In the genomic region with DNA sequence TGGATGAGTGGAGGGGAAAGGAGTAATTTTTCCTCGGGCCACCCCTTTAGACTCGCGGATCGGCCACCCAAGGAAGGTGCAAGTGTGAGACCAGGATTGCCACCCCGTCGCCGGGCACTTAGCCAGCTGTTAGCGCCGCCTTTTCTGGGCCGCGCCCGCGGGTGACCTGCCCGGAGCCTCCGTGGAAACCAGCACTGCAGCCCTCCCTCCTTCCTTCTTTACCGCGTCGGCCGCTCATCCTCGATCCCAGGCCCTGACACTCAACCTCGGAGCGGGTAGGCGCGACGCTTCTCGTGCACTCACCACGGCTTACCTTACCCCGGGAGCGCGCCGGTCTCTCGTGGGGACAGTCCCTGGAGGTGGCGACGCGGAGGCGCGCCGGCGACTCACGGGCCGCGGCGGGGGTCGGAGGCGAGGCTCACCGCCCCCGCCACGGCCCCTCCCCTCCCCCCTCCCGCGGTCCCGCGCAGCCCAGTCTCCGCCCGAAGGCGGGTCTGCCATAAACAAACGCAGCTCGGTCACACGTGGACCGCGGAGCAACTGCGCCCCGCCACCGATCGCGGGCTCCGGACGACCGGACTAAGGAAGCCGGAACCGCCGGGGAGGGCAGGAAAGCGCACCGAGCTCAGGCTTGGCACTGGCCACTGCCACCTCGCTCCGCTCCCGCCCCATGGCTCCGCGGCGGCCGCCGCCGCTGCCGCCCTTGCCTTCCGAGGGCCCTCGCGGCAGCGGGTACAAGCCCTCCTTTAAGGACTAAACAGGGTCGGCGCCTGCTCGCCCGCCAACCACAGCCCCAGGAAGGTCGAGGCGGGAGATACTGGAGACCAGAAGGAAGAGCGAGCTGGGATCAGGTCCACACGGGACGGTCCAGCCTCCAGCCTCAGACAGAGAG, we compare ENCODE assay signal across 8 mouse cellular contexts. TPM values are rescaled to one million over a fixed set of nuclear protein-coding genes. Genes with fewer than 3 reads are reported as not detected.
DNase-seq lines count a peak whose midpoint lies in the region; ATAC-seq and TF ChIP-seq lines count a peak whose summit lies in the region.

Gene Sim2 (plus strand): TSS at position 221 of the 892 bp plus-strand sequence.

- no peak for TF ChIP-seq POLR2A in bone marrow macrophage, adult 2 months (IDR thresholded peaks at IDR 0.05; ENCODE audit: borderline replicate concordance, low read depth, low read length)

- ATAC-seq in midbrain, embryonic 12.5 days (ENCODE audit: low FRiP score, low read depth), result no peak
- no peak for ATAC-seq in erythroblast, adult 5-6 weeks (replicated peaks; ENCODE audit: low FRiP score, poor library complexity, severe bottlenecking)

- H3K4me3 ChIP-seq in bone marrow macrophage, adult 2 months (ENCODE audit: insufficient read depth, low read length), result peak within 1 kb of the TSS; percentile 37
- peak within 1 kb of the TSS; percentile 37 for H3K4me3 ChIP-seq in midbrain, embryonic 12.5 days

- H3K9me3 ChIP-seq in midbrain, embryonic 12.5 days, result no peaks in the 10 kb centered on the region

- H3K4me2 ChIP-seq in midbrain, embryonic 12.5 days (replicated peaks), result peak within 1 kb of the TSS; percentile 53

- H3K27me3 ChIP-seq in midbrain, embryonic 12.5 days, result peaks cover 99% of the 10 kb centered on the region

- H3K4me1 ChIP-seq in bone marrow macrophage, adult 2 months (ENCODE audit: control insufficient read depth, insufficient read depth, low read length), result no peaks in the 10 kb centered on the region
- peaks cover 24% of the 10 kb centered on the region for H3K4me1 ChIP-seq in midbrain, embryonic 12.5 days

- WGBS in midbrain, embryonic 12.5 days, result under 1% methylated on average over 86 of the region's 96 CpGs

- peak within 1 kb of the TSS; percentile 43 for H3K9ac ChIP-seq in midbrain, embryonic 12.5 days (replicated peaks)

- H3K27ac ChIP-seq in bone marrow macrophage, adult 2 months (ENCODE audit: insufficient read depth, low read depth, low read length), result no peak within 1 kb of the TSS
- H3K27ac ChIP-seq in midbrain, embryonic 12.5 days (replicated peaks), result no peak within 1 kb of the TSS; the same call in 1 of the 2 replicates

- H3K36me3 ChIP-seq in midbrain, embryonic 12.5 days, result no peaks in the 10 kb centered on the region

- DNase-seq in B cell, adult 2 months, result peak; percentile 35 to 42
- peak in 1 of 2 experiments; percentile 62 for DNase-seq in gastrocnemius, postnatal 4 days (ENCODE audit: low spot score in 2 of 2)
- DNase-seq in kidney, postnatal 25 days, result peak; percentile 76 to 86
- no peak for DNase-seq in thymus, postnatal 25 days
- no peak for DNase-seq in layer of hippocampus, adult 11-12 months (ENCODE audit: low spot score)

- no peak for TF ChIP-seq CTCF in bone marrow macrophage, adult 2 months (IDR thresholded peaks at IDR 0.05; ENCODE audit: low read depth, low read length)

RNA-seq across cellular contexts. Expression of gene Sim2, which starts in this region (rescaled TPM):
- polyA plus RNA-seq in bone marrow macrophage, adult 2 months (2012; ENCODE audit: insufficient read depth, insufficient read length, missing spikeins), result not detected in 2 replicates
- total RNA-seq in gastrocnemius, postnatal 4 days (2021), result 10 to 100 TPM; 14.0 to 14.4 TPM
- polyA plus RNA-seq in midbrain, embryonic 12.5 days (2016; fragmentation: Nextera tagmentation; extraction: Ambion mirVana), result 0.83 and 2.0 TPM in 2 replicates
- not detected in 2 replicates for total RNA-seq in erythroblast, adult 5-6 weeks (2015; ENCODE audit: low replicate concordance)
- not detected in 2 replicates for total RNA-seq in erythroblast, adult 5-6 weeks (2017; ENCODE audit: low replicate concordance)

Comparison
In these comparisons a context has a peak if more than half of its experiments do, and no peak if none do; other contexts are left out.
1. RNA of gene Sim2 (total RNA-seq): 14.0 to 14.4 TPM in gastrocnemius, postnatal 4 days; not detected in erythroblast, adult 5-6 weeks; every median in the first group is over 10 times any median in the second.
2. DNase-seq: peak in B cell, adult 2 months (2 of 2) and kidney, postnatal 25 days (2 of 2); none in thymus, postnatal 25 days (single experiment) and layer of hippocampus, adult 11-12 months (single experiment).